20 mouse cellular contexts compared by ENCODE assay signal in genomic region chr2:133385297-133385696, GRCm38 (mm10).
"Had no signal": no experiment of that assay in that cellular context is flagged by ENCODE, and none has a peak within 500 bp of the region (broad histone marks: within the 10 kb centered on the region; RNA-seq: fewer than 3 reads in every experiment).

No protein-coding gene starts in this region.

- ATAC-seq: forebrain, embryonic 13.5 days; forebrain, embryonic 14.5 days; forebrain, embryonic 15.5 days; forebrain, embryonic 16.5 days; forebrain, postnatal 0 days had no signal

- DNase-seq: cerebellum, adult 8-10 months; cerebellum, adult 9-10 months; cerebellum, adult 9-11 months; cerebellum, postnatal 10 days; cerebellum, postnatal 14 days; cerebellum, postnatal 25 days; embryo, embryonic 11 days; forebrain, postnatal 0 days; gastrocnemius, adult 2 months; gastrocnemius, postnatal 10 days; gastrocnemius, postnatal 14 days; gastrocnemius, postnatal 25 days; gastrocnemius, postnatal 36 days; heart, adult 11 months; heart, adult 18-20 months; heart, adult 2 months had no signal
